17 mouse cellular contexts compared by ENCODE assay signal in genomic region chr7:101965606-101966005, GRCm38 (mm10). TPM values are rescaled to one million over a fixed set of nuclear protein-coding genes. Genes with fewer than 3 reads are reported as not detected.
DNase-seq lines count a peak whose midpoint lies in the region; ATAC-seq lines count a peak whose summit lies in the region.
"Had no signal": no experiment of that assay in that cellular context is flagged by ENCODE, and none has a peak within 500 bp of the region (broad histone marks: within the 10 kb centered on the region; RNA-seq: fewer than 3 reads in every experiment).

No protein-coding gene starts in this region.

- peak overlapping the region; percentile 50 for H3K27ac ChIP-seq in macrophage
- H3K27ac ChIP-seq in midbrain, embryonic 13.5 days: no peak overlapping the region
- H3K27ac ChIP-seq: limb, embryonic 12.5 days; midbrain, embryonic 10.5 days; neural tube, embryonic 13.5 days had no signal

- H3K4me2 ChIP-seq in midbrain, embryonic 13.5 days (replicated peaks): no peak overlapping the region
- H3K4me2 ChIP-seq: limb, embryonic 12.5 days; neural tube, embryonic 13.5 days had no signal

- no peaks in the 10 kb centered on the region for H3K27me3 ChIP-seq in midbrain, embryonic 13.5 days
- H3K27me3 ChIP-seq: limb, embryonic 12.5 days; neural tube, embryonic 13.5 days had no signal

- no peak overlapping the region for H3K9ac ChIP-seq in midbrain, embryonic 13.5 days (replicated peaks)
- H3K9ac ChIP-seq: limb, embryonic 12.5 days; neural tube, embryonic 13.5 days had no signal

- 10% methylated on average over 2 of the region's 2 CpGs for WGBS in macrophage (ENCODE audit: missing documents)
- 92% methylated on average over 2 of the region's 2 CpGs for WGBS in midbrain, embryonic 13.5 days

- H3K9me3 ChIP-seq in midbrain, embryonic 13.5 days: no peaks in the 10 kb centered on the region
- H3K9me3 ChIP-seq: limb, embryonic 12.5 days; midbrain, embryonic 10.5 days; neural tube, embryonic 13.5 days had no signal

- H3K4me1 ChIP-seq in midbrain, embryonic 13.5 days (replicated peaks): peaks cover 15% of the 10 kb centered on the region

- ATAC-seq in common myeloid progenitor, adult 5-6 weeks (replicated peaks; ENCODE audit: low read depth, poor library complexity, severe bottlenecking): peak; percentile 57
- ATAC-seq in midbrain, embryonic 13.5 days: no peak
- ATAC-seq: inflammation-experienced regulatory T-cells, adult 6 months had no signal

- DNase-seq in 3T3-L1 (ENCODE audit: low read depth, low spot score): peak; percentile 64
- DNase-seq in CD4-positive helper T cell, adult 2 months (ENCODE audit: low read depth, low spot score): peak; percentile 38
- no peak for DNase-seq in adrenal gland, adult 8-10 months
- DNase-seq in left cerebral cortex, adult 9 months (ENCODE audit: low spot score in 2 of 2): no peak
- no peak for DNase-seq in layer of hippocampus, adult 11-12 months (ENCODE audit: low spot score)
- DNase-seq: cerebellum, postnatal 36 days; gastrocnemius, postnatal 10 days; heart, postnatal 10 days; layer of hippocampus, adult 9-11 months; right cerebral cortex, adult 18-20 months had no signal

- H3K4me3 ChIP-seq in macrophage (ENCODE audit: inconsistent target): no peak overlapping the region
- H3K4me3 ChIP-seq in midbrain, embryonic 13.5 days (replicated peaks): no peak overlapping the region
- H3K4me3 ChIP-seq: limb, embryonic 12.5 days; midbrain, embryonic 10.5 days; neural tube, embryonic 13.5 days had no signal

- no peaks in the 10 kb centered on the region for H3K36me3 ChIP-seq in macrophage (ENCODE audit: inconsistent target)
- no peaks in the 10 kb centered on the region for H3K36me3 ChIP-seq in midbrain, embryonic 13.5 days
- H3K36me3 ChIP-seq: limb, embryonic 12.5 days; midbrain, embryonic 10.5 days; neural tube, embryonic 13.5 days had no signal

- H3K79me2 ChIP-seq in macrophage (ENCODE audit: inconsistent target): peaks cover 89% of the 10 kb centered on the region

RNA-seq across cellular contexts. Expression of gene Numa1, which starts 31.7 kb away (rescaled TPM):
- 251 and 297 TPM in 2 replicates for total RNA-seq in common myeloid progenitor, adult 5-6 weeks (2017)
- total RNA-seq in macrophage (2018; cell fraction: chromatin; rRNA removed): 100 to 1,000 TPM in 22 of 26 experiments, 10 to 100 TPM in 4; 50.3 to 433 (median 216) TPM
- total RNA-seq in macrophage (2018; cell fraction: cytosol; rRNA removed): 100 to 1,000 TPM in 5 of 26 experiments, 10 to 100 TPM in 21; 37.1 to 112 (median 63.3) TPM
- 100 to 1,000 TPM in 11 of 26 experiments, 10 to 100 TPM in 15; 38.1 to 184 (median 91.0) TPM for total RNA-seq in macrophage (2018; cell fraction: nucleus; rRNA removed)
- polyA plus RNA-seq in macrophage (2018): 61.1 to 130 TPM (median 82.9 TPM) in 3 replicates
- polyA plus RNA-seq in midbrain, embryonic 13.5 days (2015; fragmentation: Nextera tagmentation; extraction: Ambion mirVana): 63.0 and 70.7 TPM in 2 replicates
- total RNA-seq in adrenal gland, adult 8-10 months (2022): 100 to 1,000 TPM; 191 to 248 (median 221) TPM

RNA-seq across cellular contexts. Expression of gene Lrrc51, which starts 31.9 kb away (rescaled TPM):
- 1.7 and 3.9 TPM in 2 replicates for total RNA-seq in common myeloid progenitor, adult 5-6 weeks (2017)
- 1 to 10 TPM in 19 of 26 experiments, under 1 TPM in 1, not detected in 6; 0.66 to 7.7 (median 2.6) TPM for total RNA-seq in macrophage (2018; cell fraction: chromatin; rRNA removed)
- total RNA-seq in macrophage (2018; cell fraction: cytosol; rRNA removed): 1 to 10 TPM; 1.6 to 6.0 (median 3.1) TPM
- 10 to 100 TPM in 1 of 26 experiments, 1 to 10 TPM in 21, under 1 TPM in 1, not detected in 3; 0.97 to 10.3 (median 4.2) TPM for total RNA-seq in macrophage (2018; cell fraction: nucleus; rRNA removed)
- polyA plus RNA-seq in macrophage (2018): 1.2 to 2.8 TPM (median 2.0 TPM) in 3 replicates
- polyA plus RNA-seq in midbrain, embryonic 13.5 days (2015; fragmentation: Nextera tagmentation; extraction: Ambion mirVana): 9.6 and 10.6 TPM in 2 replicates
- 10 to 100 TPM; 11.3 to 19.1 (median 16.7) TPM for total RNA-seq in adrenal gland, adult 8-10 months (2022)

RNA-seq across cellular contexts. Expression of gene Il18bp, which starts 52.9 kb away (rescaled TPM):
- total RNA-seq in common myeloid progenitor, adult 5-6 weeks (2017): 1.9 and 3.5 TPM in 2 replicates
- total RNA-seq in macrophage (2018; cell fraction: chromatin; rRNA removed): 100 to 1,000 TPM in 14 of 26 experiments, 10 to 100 TPM in 12; 30.6 to 291 (median 103) TPM
- 100 to 1,000 TPM in 13 of 26 experiments, 10 to 100 TPM in 13; 46.8 to 451 (median 169) TPM for total RNA-seq in macrophage (2018; cell fraction: cytosol; rRNA removed)
- total RNA-seq in macrophage (2018; cell fraction: nucleus; rRNA removed): 100 to 1,000 TPM in 14 of 26 experiments, 10 to 100 TPM in 12; 47.1 to 360 (median 164) TPM
- polyA plus RNA-seq in macrophage (2018): 56.7 to 120 TPM (median 96.3 TPM) in 3 replicates
- polyA plus RNA-seq in midbrain, embryonic 13.5 days (2015; fragmentation: Nextera tagmentation; extraction: Ambion mirVana): 4.1 and 5.6 TPM in 2 replicates
- total RNA-seq in adrenal gland, adult 8-10 months (2022): 10 to 100 TPM in 2 of 4 experiments, 1 to 10 TPM in 2; 8.1 to 12.5 (median 10.1) TPM

RNA-seq across cellular contexts. Expression of gene Tomt, which starts 59.4 kb away (rescaled TPM):
- 0.19 and 0.91 TPM in 2 replicates for total RNA-seq in common myeloid progenitor, adult 5-6 weeks (2017)
- total RNA-seq in macrophage (2018; cell fraction: chromatin; rRNA removed): 1 to 10 TPM in 1 of 26 experiments, under 1 TPM in 24, not detected in 1; 0.23 to 1.0 (median 0.60) TPM
- under 1 TPM in 25 of 26 experiments, not detected in 1; 0.04 to 0.41 (median 0.15) TPM for total RNA-seq in macrophage (2018; cell fraction: cytosol; rRNA removed)
- total RNA-seq in macrophage (2018; cell fraction: nucleus; rRNA removed): 1 to 10 TPM in 1 of 26 experiments, under 1 TPM in 24, not detected in 1; 0.22 to 1.1 (median 0.56) TPM
- polyA plus RNA-seq in macrophage (2018): 0.09 to 0.23 TPM (median 0.21 TPM) in 3 replicates
- polyA plus RNA-seq in midbrain, embryonic 13.5 days (2015; fragmentation: Nextera tagmentation; extraction: Ambion mirVana): 0.35 and 0.77 TPM in 2 replicates
- not detected for total RNA-seq in adrenal gland, adult 8-10 months (2022)
- total RNA-seq: gastrocnemius, postnatal 10 days; heart, postnatal 10 days had no signal

RNA-seq across cellular contexts. Expression of gene Lamtor1, which starts 59.9 kb away (rescaled TPM):
- total RNA-seq in common myeloid progenitor, adult 5-6 weeks (2017): 66.9 and 67.0 TPM in 2 replicates
- 100 to 1,000 TPM in 3 of 26 experiments, 10 to 100 TPM in 23; 33.4 to 125 (median 65.7) TPM for total RNA-seq in macrophage (2018; cell fraction: chromatin; rRNA removed)
- total RNA-seq in macrophage (2018; cell fraction: cytosol; rRNA removed): 100 to 1,000 TPM; 202 to 321 (median 284) TPM
- 100 to 1,000 TPM in 10 of 26 experiments, 10 to 100 TPM in 16; 51.7 to 155 (median 92.3) TPM for total RNA-seq in macrophage (2018; cell fraction: nucleus; rRNA removed)
- 249 to 321 TPM (median 295 TPM) in 3 replicates for polyA plus RNA-seq in macrophage (2018)
- polyA plus RNA-seq in midbrain, embryonic 13.5 days (2015; fragmentation: Nextera tagmentation; extraction: Ambion mirVana): 146 and 158 TPM in 2 replicates
- 100 to 1,000 TPM in 3 of 4 experiments, 10 to 100 TPM in 1; 92.8 to 107 (median 104) TPM for total RNA-seq in adrenal gland, adult 8-10 months (2022)

Comparison
In these comparisons a context has a peak if more than half of its experiments do, and no peak if none do; other contexts are left out.
1. DNase-seq: peak in 3T3-L1 (single experiment) and CD4-positive helper T cell, adult 2 months (single experiment); none in adrenal gland, adult 8-10 months (single experiment), left cerebral cortex, adult 9 months (0 of 2) and layer of hippocampus, adult 11-12 months (single experiment).